Mouse (Mus musculus) heart, adult 2 months (tissue): Measurements from ENCODE around the gene Crtac1.

Experiments
- CTCF ChIP-seq: fragments of 200-600 bp; IDR thresholded peaks from 2 replicates; pipeline ENCODE4 v1.8.1; 2022; ENCODE audit warnings: antibody characterized with exemption, mild to moderate bottlenecking, moderate library complexity
- EP300 ChIP-seq: fragments of 200-500 bp; IDR thresholded peaks from 2 replicates; pipeline ENCODE4 v1.6.1; 2011; ENCODE audit warnings: low read depth, low read length, control low read depth; ENCODE audit not compliant: insufficient read depth

DNA sequence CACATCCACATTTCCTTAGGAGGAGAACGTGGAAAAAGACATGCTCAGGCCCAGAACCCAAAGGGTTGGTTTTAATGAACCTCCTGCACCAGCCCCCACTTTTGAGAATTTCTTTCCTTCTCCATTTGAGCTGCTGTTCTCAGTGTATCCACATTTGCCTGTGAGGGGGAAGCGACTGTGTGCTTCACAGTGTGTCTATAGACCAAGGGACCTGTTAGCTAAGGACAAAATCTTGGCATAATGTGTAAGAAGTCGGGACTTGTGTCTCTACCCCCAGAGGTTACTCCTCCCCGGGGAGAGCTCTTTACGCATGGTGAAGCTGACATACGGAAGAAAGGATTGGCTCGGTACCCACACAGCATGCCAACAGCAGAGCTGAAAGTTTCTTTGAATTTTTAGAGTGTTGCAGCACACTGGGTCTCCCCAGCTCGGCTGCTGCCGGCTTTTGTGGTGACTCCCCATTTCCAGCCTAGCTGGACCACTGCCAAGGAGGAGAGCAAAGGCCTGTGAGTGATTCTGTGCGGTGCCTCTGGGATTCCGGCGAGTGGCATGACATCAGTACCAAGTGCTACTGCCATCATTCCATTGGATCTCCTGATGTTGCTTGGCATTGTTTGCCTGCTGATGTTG lies 174.9 kb downstream of the Crtac1 start:
- no peak for TF ChIP-seq EP300
- no peak for TF ChIP-seq CTCF
